Mouse (Mus musculus): ENCODE measurements at regions not wholly inside any gene's neighbourhood (a gene's known extent, or its start where the extent isn't known, plus 50 kb on each side); places are given as distances from the start of the nearest gene placed in this dataset.

- H3K4me3 ChIP-seq (ENCODE audit: low read depth, low read length), result no peak overlapping the region
- H3K36me3 ChIP-seq (ENCODE audit: control insufficient read depth, insufficient read depth), result no peaks in the 10 kb centered on the region
- H3K4me1 ChIP-seq (ENCODE audit: control insufficient read depth, low read depth, low read length), result no peaks in the 10 kb centered on the region
- H3K27me3 ChIP-seq (ENCODE audit: control insufficient read depth, insufficient read depth, low read depth, low read length), result no peaks in the 10 kb centered on the region
- no peak overlapping the region for H3K4me2 ChIP-seq (ENCODE audit: low read depth, low read length)
- H3K27ac ChIP-seq (ENCODE audit: low read length), result no peak overlapping the region
- no peak for ATAC-seq (ENCODE audit: low read depth)
- no peak overlapping the region for H3K9ac ChIP-seq (ENCODE audit: low read depth, low read length)
- WGBS (ENCODE audit: insufficient replicate concordance), result 56% methylated on average over 3 of the region's 3 CpGs
- no peaks in the 10 kb centered on the region for H3K9me3 ChIP-seq (replicated peaks; ENCODE audit: control insufficient read depth, low read length)
These were observed 254.2 kb upstream of the Zc3h12c start for GRCm38 (mm10) chr9:52422622-52423021.

- Histone ChIP-seq H3K36me3 (ENCODE audit: control insufficient read depth, insufficient read depth) (no peaks in the 10 kb centered on the region), H3K27ac (ENCODE audit: low read length) (no peak overlapping the region), H3K4me1 (ENCODE audit: control insufficient read depth, low read depth, low read length) (no peaks in the 10 kb centered on the region), H3K27me3 (ENCODE audit: control insufficient read depth, insufficient read depth, low read depth, low read length) (no peaks in the 10 kb centered on the region), H3K4me3 (ENCODE audit: low read depth, low read length) (no peak overlapping the region), H3K4me2 (ENCODE audit: low read depth, low read length) (no peak overlapping the region), H3K9me3 (replicated peaks; ENCODE audit: control insufficient read depth, low read length) (no peaks in the 10 kb centered on the region), H3K9ac (ENCODE audit: low read depth, low read length) (no peak overlapping the region)
- WGBS (ENCODE audit: insufficient replicate concordance), result 26% methylated on average over 6 of the region's 6 CpGs
- no peak for ATAC-seq (ENCODE audit: low read depth)
These were observed 247.3 kb upstream of the Zc3h12c start for GRCm38 (mm10) chr9:52415706-52416105.

- H3K27me3 ChIP-seq (ENCODE audit: control insufficient read depth, insufficient read depth, low read depth, low read length), result no peaks in the 10 kb centered on the region
- no peak overlapping the region for H3K27ac ChIP-seq (ENCODE audit: low read length)
- H3K4me3 ChIP-seq (ENCODE audit: low read depth, low read length), result no peak overlapping the region
- H3K4me2 ChIP-seq (ENCODE audit: low read depth, low read length), result no peak overlapping the region
- H3K4me1 ChIP-seq (ENCODE audit: control insufficient read depth, low read depth, low read length), result no peaks in the 10 kb centered on the region
- H3K9me3 ChIP-seq (replicated peaks; ENCODE audit: control insufficient read depth, low read length), result no peaks in the 10 kb centered on the region
- H3K36me3 ChIP-seq (ENCODE audit: control insufficient read depth, insufficient read depth), result no peaks in the 10 kb centered on the region
- no peak for ATAC-seq (ENCODE audit: low read depth)
- 74% methylated on average over 6 of the region's 6 CpGs for WGBS (ENCODE audit: insufficient replicate concordance)
- no peak overlapping the region for H3K9ac ChIP-seq (ENCODE audit: low read depth, low read length)
These were observed 239.5 kb upstream of the Zc3h12c start for GRCm38 (mm10) chr9:52407841-52408240.

DNA sequence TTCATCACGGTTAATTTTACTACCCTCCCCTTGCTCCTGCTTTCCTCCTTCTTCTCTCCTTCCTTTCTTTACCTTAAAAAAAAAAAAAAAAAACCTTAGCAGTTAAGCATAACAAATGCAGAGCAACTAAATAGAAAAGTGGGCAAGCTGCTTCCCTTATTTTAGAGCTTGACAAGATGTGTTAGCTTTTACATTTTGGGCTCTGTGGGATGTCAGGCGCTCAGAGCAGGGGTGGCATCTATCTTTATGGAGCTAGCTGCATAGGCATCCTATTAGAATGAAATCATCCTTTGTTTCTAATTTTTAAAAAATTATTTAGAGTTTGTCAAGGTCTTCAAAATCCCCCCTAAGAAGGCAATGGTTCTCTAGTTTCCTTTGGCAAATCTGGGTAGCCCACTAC lies 234.1 kb upstream of the Zc3h12c start:
- Histone ChIP-seq H3K9ac (ENCODE audit: low read depth, low read length) (no peak overlapping the region), H3K9me3 (replicated peaks; ENCODE audit: control insufficient read depth, low read length) (no peaks in the 10 kb centered on the region), H3K27me3 (ENCODE audit: control insufficient read depth, insufficient read depth, low read depth, low read length) (no peaks in the 10 kb centered on the region), H3K27ac (ENCODE audit: low read length) (no peak overlapping the region), H3K4me1 (ENCODE audit: control insufficient read depth, low read depth, low read length) (no peaks in the 10 kb centered on the region), H3K4me3 (ENCODE audit: low read depth, low read length) (no peak overlapping the region), H3K4me2 (ENCODE audit: low read depth, low read length) (no peak overlapping the region), H3K36me3 (ENCODE audit: control insufficient read depth, insufficient read depth) (no peaks in the 10 kb centered on the region)
- no peak for ATAC-seq (ENCODE audit: low read depth)
- WGBS (ENCODE audit: insufficient replicate concordance), result 60% methylated on average over 2 of the region's 2 CpGs

DNA sequence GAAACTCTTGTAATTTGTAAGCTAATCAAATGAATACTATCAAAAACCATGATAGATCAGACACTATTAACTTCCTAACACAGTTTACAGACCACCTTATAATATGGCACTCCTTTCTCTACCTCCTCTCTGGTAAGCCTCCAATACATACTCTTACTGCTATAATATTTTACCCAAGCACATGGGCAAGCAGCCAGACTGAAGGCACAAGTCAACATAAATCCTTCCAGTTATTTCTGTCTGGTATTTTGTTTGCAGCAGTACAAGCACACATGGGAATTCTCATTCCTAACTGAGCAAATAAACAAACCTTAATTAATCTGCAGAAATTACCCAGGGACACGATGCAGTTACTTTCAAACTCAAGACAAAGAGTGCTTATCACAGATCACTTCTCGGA lies 210.7 kb upstream of the Zc3h12c start:
- Histone ChIP-seq H3K36me3 (ENCODE audit: control insufficient read depth, insufficient read depth) (no peaks in the 10 kb centered on the region), H3K9me3 (replicated peaks; ENCODE audit: control insufficient read depth, low read length) (no peaks in the 10 kb centered on the region), H3K27ac (ENCODE audit: low read length) (no peak overlapping the region), H3K4me2 (ENCODE audit: low read depth, low read length) (no peak overlapping the region), H3K4me1 (ENCODE audit: control insufficient read depth, low read depth, low read length) (no peaks in the 10 kb centered on the region), H3K9ac (ENCODE audit: low read depth, low read length) (no peak overlapping the region), H3K4me3 (ENCODE audit: low read depth, low read length) (no peak overlapping the region), H3K27me3 (ENCODE audit: control insufficient read depth, insufficient read depth, low read depth, low read length) (no peaks in the 10 kb centered on the region)
- no peak for ATAC-seq (ENCODE audit: low read depth)
- WGBS (ENCODE audit: insufficient replicate concordance), result 42% methylated on average over 2 of the region's 2 CpGs

- no peak overlapping the region for H3K27ac ChIP-seq (ENCODE audit: low read length)
- no peaks in the 10 kb centered on the region for H3K4me1 ChIP-seq (ENCODE audit: control insufficient read depth, low read depth, low read length)
- no peak overlapping the region for H3K4me2 ChIP-seq (ENCODE audit: low read depth, low read length)
- ATAC-seq (ENCODE audit: low read depth), result no peak
- no peak overlapping the region for H3K9ac ChIP-seq (ENCODE audit: low read depth, low read length)
- no peak overlapping the region for H3K4me3 ChIP-seq (ENCODE audit: low read depth, low read length)
- H3K9me3 ChIP-seq (replicated peaks; ENCODE audit: control insufficient read depth, low read length), result no peaks in the 10 kb centered on the region
- H3K27me3 ChIP-seq (ENCODE audit: control insufficient read depth, insufficient read depth, low read depth, low read length), result no peaks in the 10 kb centered on the region
- H3K36me3 ChIP-seq (ENCODE audit: control insufficient read depth, insufficient read depth), result no peaks in the 10 kb centered on the region
These were observed 209.4 kb upstream of the Zc3h12c start for GRCm38 (mm10) chr9:52377761-52378160.

DNA sequence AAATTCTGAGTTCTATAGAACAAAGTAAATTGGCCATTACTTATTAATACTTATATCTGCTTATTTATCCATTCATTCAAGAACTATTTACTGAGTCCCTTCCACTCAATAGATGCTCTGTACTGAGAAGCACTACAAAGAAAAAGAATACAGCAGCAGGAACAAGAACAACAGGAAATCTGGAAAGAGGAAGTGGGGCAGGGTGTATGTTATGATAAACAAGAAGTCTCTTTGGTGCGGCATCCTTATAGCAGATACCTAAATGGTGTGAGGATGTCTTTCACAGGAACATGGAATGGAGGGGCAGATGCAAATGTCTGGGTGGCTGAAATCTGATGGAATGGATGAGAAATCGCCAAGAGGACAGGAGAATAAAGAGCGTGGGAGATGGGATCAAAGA lies 208.5 kb upstream of the Zc3h12c start:
- Histone ChIP-seq H3K4me1 (ENCODE audit: control insufficient read depth, low read depth, low read length) (no peaks in the 10 kb centered on the region), H3K36me3 (ENCODE audit: control insufficient read depth, insufficient read depth) (no peaks in the 10 kb centered on the region), H3K27me3 (ENCODE audit: control insufficient read depth, insufficient read depth, low read depth, low read length) (no peaks in the 10 kb centered on the region), H3K9me3 (replicated peaks; ENCODE audit: control insufficient read depth, low read length) (no peaks in the 10 kb centered on the region), H3K27ac (ENCODE audit: low read length) (no peak overlapping the region), H3K9ac (ENCODE audit: low read depth, low read length) (no peak overlapping the region), H3K4me3 (ENCODE audit: low read depth, low read length) (no peak overlapping the region), H3K4me2 (ENCODE audit: low read depth, low read length) (no peak overlapping the region)
- WGBS (ENCODE audit: insufficient replicate concordance), result 35% methylated on average over 3 of the region's 3 CpGs
- ATAC-seq (ENCODE audit: low read depth), result no peak

DNA sequence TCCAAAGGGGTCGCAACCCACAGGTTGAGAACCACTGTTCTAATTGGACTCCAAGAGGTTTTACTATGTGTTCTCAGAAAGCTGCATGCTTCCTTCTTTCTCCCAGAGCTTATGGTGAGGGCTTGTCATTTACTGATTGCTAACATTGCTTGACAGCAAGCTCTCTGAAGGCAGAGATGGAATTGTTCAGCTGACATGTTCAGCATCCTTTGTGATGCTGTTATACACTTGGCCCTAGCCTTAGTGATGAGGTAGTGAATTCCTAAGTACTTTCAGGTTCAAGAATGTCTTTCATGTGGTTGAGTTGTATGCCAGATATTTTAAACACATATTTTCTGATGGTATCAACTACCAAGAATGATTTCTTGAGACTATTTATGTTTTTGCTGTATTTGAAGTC lies 202.9 kb upstream of the Zc3h12c start:
- no peak for ATAC-seq (ENCODE audit: low read depth)
- whole genome bisulfite sequencing (ENCODE audit: insufficient replicate concordance), result 75% methylated on average over 1 of the region's 1 CpGs
- no peaks in the 10 kb centered on the region for H3K9me3 ChIP-seq (replicated peaks; ENCODE audit: control insufficient read depth, low read length)

DNA sequence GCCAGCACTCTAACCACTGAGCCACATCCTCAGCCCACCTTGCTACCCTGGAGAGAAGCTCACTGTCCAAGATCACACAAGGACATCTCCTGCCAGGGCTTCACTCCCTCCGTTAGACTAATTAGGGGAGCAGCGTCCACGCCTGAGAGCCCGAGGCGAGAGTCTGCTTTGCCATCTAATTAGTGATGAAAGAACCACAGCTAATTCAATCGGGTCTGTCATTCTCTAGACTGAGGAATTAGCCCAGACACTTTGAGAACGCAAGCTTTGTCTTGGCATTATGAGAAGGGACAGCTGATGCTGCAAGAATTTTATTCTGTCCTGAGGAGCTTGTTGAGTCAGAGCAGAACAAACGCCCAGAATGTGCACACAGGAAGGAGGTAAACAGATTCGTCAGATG lies 200.5 kb upstream of the Zc3h12c start:
- H3K27me3 ChIP-seq (ENCODE audit: control insufficient read depth, insufficient read depth, low read depth, low read length), result no peaks in the 10 kb centered on the region
- 58% methylated on average over 9 of the region's 9 CpGs for WGBS (ENCODE audit: insufficient replicate concordance)
- no peaks in the 10 kb centered on the region for H3K9me3 ChIP-seq (replicated peaks; ENCODE audit: control insufficient read depth, low read length)

More for the DNA sequence above, 202.9 kb upstream of the Zc3h12c start:
- Histone ChIP-seq H3K4me2 (ENCODE audit: low read depth, low read length) (no peak overlapping the region), H3K4me3 (ENCODE audit: low read depth, low read length) (no peak overlapping the region), H3K36me3 (ENCODE audit: control insufficient read depth, insufficient read depth) (no peaks in the 10 kb centered on the region), H3K27ac (ENCODE audit: low read length) (no peak overlapping the region), H3K9ac (ENCODE audit: low read depth, low read length) (no peak overlapping the region), H3K4me1 (ENCODE audit: control insufficient read depth, low read depth, low read length) (no peaks in the 10 kb centered on the region), H3K27me3 (ENCODE audit: control insufficient read depth, insufficient read depth, low read depth, low read length) (no peaks in the 10 kb centered on the region)

DNA sequence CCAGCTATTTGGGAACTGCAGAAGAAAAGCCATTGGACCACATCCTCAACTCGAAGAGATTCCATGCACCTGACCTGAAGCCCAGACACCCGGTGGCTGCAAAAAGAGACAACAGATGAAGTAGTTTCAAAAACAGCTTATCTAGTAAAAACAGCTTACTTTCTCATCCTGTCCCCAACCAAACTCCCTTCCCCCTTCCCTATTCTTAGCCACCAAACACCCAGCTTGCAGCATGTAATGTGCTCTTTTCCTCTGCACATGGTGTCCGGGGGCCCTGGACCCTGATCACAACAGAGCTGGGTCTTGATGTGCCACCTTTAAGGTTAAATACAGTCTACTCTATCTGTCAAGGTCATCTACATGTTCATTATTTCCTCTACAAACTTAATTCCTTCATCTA lies 199.7 kb upstream of the Zc3h12c start:
- no peaks in the 10 kb centered on the region for H3K9me3 ChIP-seq (replicated peaks; ENCODE audit: control insufficient read depth, low read length)
- H3K4me3 ChIP-seq (ENCODE audit: low read depth, low read length), result no peak overlapping the region
- 8% methylated on average over 3 of the region's 3 CpGs for WGBS (ENCODE audit: insufficient replicate concordance)
- H3K27me3 ChIP-seq (ENCODE audit: control insufficient read depth, insufficient read depth, low read depth, low read length), result no peaks in the 10 kb centered on the region
- H3K27ac ChIP-seq (ENCODE audit: low read length), result no peak overlapping the region
- H3K4me1 ChIP-seq (ENCODE audit: control insufficient read depth, low read depth, low read length), result no peaks in the 10 kb centered on the region
- no peak for ATAC-seq (ENCODE audit: low read depth)
- no peaks in the 10 kb centered on the region for H3K36me3 ChIP-seq (ENCODE audit: control insufficient read depth, insufficient read depth)
- H3K4me2 ChIP-seq (ENCODE audit: low read depth, low read length), result no peak overlapping the region
- H3K9ac ChIP-seq (ENCODE audit: low read depth, low read length), result no peak overlapping the region

More for the DNA sequence above, 200.5 kb upstream of the Zc3h12c start:
- Histone ChIP-seq H3K36me3 (ENCODE audit: control insufficient read depth, insufficient read depth) (no peaks in the 10 kb centered on the region), H3K9ac (ENCODE audit: low read depth, low read length) (no peak overlapping the region), H3K27ac (ENCODE audit: low read length) (no peak overlapping the region), H3K4me3 (ENCODE audit: low read depth, low read length) (no peak overlapping the region), H3K4me1 (ENCODE audit: control insufficient read depth, low read depth, low read length) (no peaks in the 10 kb centered on the region), H3K4me2 (ENCODE audit: low read depth, low read length) (no peak overlapping the region)
- ATAC-seq (ENCODE audit: low read depth), result no peak
